Mouse (Mus musculus) neural tube, embryonic 11.5 days (tissue): ENCODE measurements at regions not wholly inside any gene's neighbourhood (a gene's known extent, or its start where the extent isn't known, plus 50 kb on each side); places are given as distances from the start of the nearest gene placed in this dataset.

Experiments used
- ATAC-seq: fragments of 200-750 bp; cut with Nextera tagmentation; 2 replicates; pipeline ENCODE4 v1.8.0; 2017; ENCODE audit warnings: moderate number of reproducible peaks, mild to moderate bottlenecking, moderate TSS enrichment, moderate library complexity; ENCODE audit not compliant: insufficient read depth, low FRiP score, low TSS enrichment
- DNase-seq: peaks from one replicate; pipeline ENCODE4 v3.0.0-alpha.2; 2015; ENCODE audit warnings: low spot score
- H3K27ac ChIP-seq: fragments of 300-500 bp; sonication (generic); 2 replicates; pipeline ENCODE4 v1.5.1; 2014; ENCODE audit warnings: low read depth, mild to moderate bottlenecking, low read length
- H3K27me3 ChIP-seq: fragments of 300-500 bp; sonication (generic); 2 replicates; pipeline ENCODE4 v1.6.1; 2014; ENCODE audit warnings: mild to moderate bottlenecking, low read length, mixed read lengths; ENCODE audit not compliant: control insufficient read depth, insufficient read depth
- H3K36me3 ChIP-seq: fragments of 300-500 bp; sonication (generic); 2 replicates; pipeline ENCODE4 v1.6.1; 2014; ENCODE audit warnings: mild to moderate bottlenecking, low read length, moderate library complexity, mixed read lengths; ENCODE audit not compliant: control insufficient read depth, insufficient read depth
- H3K4me1 ChIP-seq: fragments of 300-500 bp; sonication (generic); 2 replicates; pipeline ENCODE4 v1.6.1; 2014; ENCODE audit warnings: low read length, mixed read lengths; ENCODE audit not compliant: control insufficient read depth, insufficient read depth
- H3K4me2 ChIP-seq: fragments of 300-500 bp; sonication (generic); 2 replicates; pipeline ENCODE4 v1.6.1; 2014; ENCODE audit warnings: low read depth, mild to moderate bottlenecking, moderate library complexity
- H3K4me3 ChIP-seq: fragments of 300-500 bp; sonication (generic); 2 replicates; pipeline ENCODE4 v1.5.1; 2014; ENCODE audit warnings: low read depth, low read length
- H3K9ac ChIP-seq: fragments of 300-500 bp; sonication (generic); 2 replicates; pipeline ENCODE4 v1.6.1; 2014; ENCODE audit warnings: mild to moderate bottlenecking, low read length
- H3K9me3 ChIP-seq: fragments of 300-500 bp; sonication (generic); 2 replicates; pipeline ENCODE4 v1.6.1; 2016; ENCODE audit warnings: low read length; ENCODE audit not compliant: control insufficient read depth
- WGBS: fragments of 180-500 bp; shearing (Covaris S2); extraction: QIAGEN DNeasy Blood & Tissue Kit; methylation state at CpG from one replicate; pipeline ENCODE4 v1.1.7; 2014; 5-methylcytosine and 5-hydroxymethylcytosine counted together

- 87% methylated on average over 2 of the region's 2 CpGs for WGBS
- no peak for DNase-seq
- H3K4me1 ChIP-seq = no peaks in the 10 kb centered on the region
Measured at GRCm38 (mm10) chr12:70745681-70746080, 79.6 kb upstream of the Frmd6 start.

GRCm38 (mm10) chr12:70749651-70750050 lies 75.7 kb upstream of the Frmd6 start:
- no peaks in the 10 kb centered on the region for H3K36me3 ChIP-seq
- no peak overlapping the region for H3K4me2 ChIP-seq
- ATAC-seq (no peak), DNase-seq (no peak)
- H3K9ac ChIP-seq = no peak overlapping the region
- H3K27ac ChIP-seq = no peak overlapping the region
- no peaks in the 10 kb centered on the region for H3K27me3 ChIP-seq
- no peaks in the 10 kb centered on the region for H3K9me3 ChIP-seq
- WGBS = 73% methylated on average over 2 of the region's 2 CpGs
- no peak overlapping the region for H3K4me3 ChIP-seq
- no peaks in the 10 kb centered on the region for H3K4me1 ChIP-seq

More at GRCm38 (mm10) chr12:70745681-70746080, 79.6 kb upstream of the Frmd6 start:
- H3K27ac ChIP-seq = no peak overlapping the region
- H3K9ac ChIP-seq = no peak overlapping the region
- ATAC-seq = no peak
- H3K9me3 ChIP-seq = no peaks in the 10 kb centered on the region
- H3K4me2 ChIP-seq = no peak overlapping the region
- H3K27me3 ChIP-seq = no peaks in the 10 kb centered on the region
- no peaks in the 10 kb centered on the region for H3K36me3 ChIP-seq
- no peak overlapping the region for H3K4me3 ChIP-seq

GRCm38 (mm10) chr12:70750651-70751578 lies 74.4 kb upstream of the Frmd6 start:
- ATAC-seq = no peak
- WGBS = 77% methylated on average over 7 of the region's 7 CpGs
- Histone ChIP-seq H3K36me3 (no peaks in the 10 kb centered on the region), H3K27ac (no peak overlapping the region), H3K4me3 (no peak overlapping the region), H3K27me3 (no peaks in the 10 kb centered on the region), H3K4me1 (no peaks in the 10 kb centered on the region), H3K4me2 (no peak overlapping the region), H3K9me3 (no peaks in the 10 kb centered on the region), H3K9ac (no peak overlapping the region)
- DNase-seq = no peak

- Histone ChIP-seq H3K36me3 (no peaks in the 10 kb centered on the region), H3K4me1 (no peaks in the 10 kb centered on the region), H3K27me3 (no peaks in the 10 kb centered on the region), H3K9ac (peak overlapping the region; percentile 37; the same call in 1 of the 2 replicates), H3K27ac (peak overlapping the region; percentile 61; the same call in 1 of the 2 replicates), H3K9me3 (no peaks in the 10 kb centered on the region), H3K4me2 (no peak overlapping the region), H3K4me3 (no peak overlapping the region)
- peak; percentile 72 for DNase-seq
- 27% methylated on average over 11 of the region's 11 CpGs for WGBS
- no peak for ATAC-seq
Measured at GRCm38 (mm10) chr12:70752266-70752910, 72.9 kb upstream of the Frmd6 start.

GRCm38 (mm10) chr12:70752911-70753290 lies 72.4 kb upstream of the Frmd6 start:
- H3K4me2 ChIP-seq = no peak overlapping the region
- ATAC-seq = no peak
- H3K9ac ChIP-seq = no peak overlapping the region
- H3K27ac ChIP-seq = no peak overlapping the region; the same call in 1 of the 2 replicates
- no peak overlapping the region for H3K4me3 ChIP-seq
- no peak for DNase-seq
- H3K36me3 ChIP-seq = no peaks in the 10 kb centered on the region
- no peaks in the 10 kb centered on the region for H3K4me1 ChIP-seq
- H3K9me3 ChIP-seq = no peaks in the 10 kb centered on the region
- 69% methylated on average over 4 of the region's 4 CpGs for WGBS
- no peaks in the 10 kb centered on the region for H3K27me3 ChIP-seq

- no peak for ATAC-seq
- Histone ChIP-seq H3K36me3 (no peaks in the 10 kb centered on the region), H3K27me3 (no peaks in the 10 kb centered on the region), H3K4me1 (no peaks in the 10 kb centered on the region), H3K4me2 (no peak overlapping the region), H3K4me3 (no peak overlapping the region), H3K9ac (no peak overlapping the region), H3K27ac (no peak overlapping the region), H3K9me3 (no peaks in the 10 kb centered on the region)
- WGBS = 87% methylated on average over 3 of the region's 3 CpGs
- DNase-seq = no peak
Measured at GRCm38 (mm10) chr12:70753458-70753857, 71.9 kb upstream of the Frmd6 start.

GRCm38 (mm10) chr12:70758080-70758479 lies 67.2 kb upstream of the Frmd6 start:
- H3K27ac ChIP-seq = no peak overlapping the region
- no peak for DNase-seq
- H3K4me2 ChIP-seq = no peak overlapping the region
- H3K27me3 ChIP-seq = no peaks in the 10 kb centered on the region
- no peaks in the 10 kb centered on the region for H3K9me3 ChIP-seq
- no peaks in the 10 kb centered on the region for H3K36me3 ChIP-seq
- ATAC-seq = no peak
- no peaks in the 10 kb centered on the region for H3K4me1 ChIP-seq
- H3K9ac ChIP-seq = no peak overlapping the region
- WGBS = 90% methylated on average over 6 of the region's 6 CpGs
- no peak overlapping the region for H3K4me3 ChIP-seq

GRCm38 (mm10) chr12:70763542-70763941 lies 61.8 kb upstream of the Frmd6 start:
- Histone ChIP-seq H3K9me3 (no peaks in the 10 kb centered on the region), H3K27ac (no peak overlapping the region), H3K9ac (no peak overlapping the region), H3K27me3 (no peaks in the 10 kb centered on the region), H3K4me3 (no peak overlapping the region), H3K4me2 (no peak overlapping the region), H3K36me3 (no peaks in the 10 kb centered on the region), H3K4me1 (no peaks in the 10 kb centered on the region)
- DNase-seq (no peak), ATAC-seq (no peak)
- 93% methylated on average over 12 of the region's 12 CpGs for WGBS

GRCm38 (mm10) chr12:70766319-70766718 lies 59.0 kb upstream of the Frmd6 start:
- DNase-seq (no peak), ATAC-seq (no peak)
- H3K9me3 ChIP-seq = no peaks in the 10 kb centered on the region
- no peaks in the 10 kb centered on the region for H3K27me3 ChIP-seq
- no peaks in the 10 kb centered on the region for H3K4me1 ChIP-seq
- H3K9ac ChIP-seq = no peak overlapping the region
- no peaks in the 10 kb centered on the region for H3K36me3 ChIP-seq
- 86% methylated on average over 4 of the region's 4 CpGs for WGBS
- H3K4me2 ChIP-seq = no peak overlapping the region
- H3K27ac ChIP-seq = no peak overlapping the region
- H3K4me3 ChIP-seq = no peak overlapping the region
